Mouse (Mus musculus) forelimb bud, embryonic 11.5 days (tissue): ENCODE measurements around the gene Iqsec1.
A peak's percentile ranks its signal among the peaks of the same experiment; 100 is the strongest.

Source experiments
- DNase-seq: peaks from one replicate; pipeline ENCODE4 v3.0.0-alpha.2; 2012; ENCODE audit warnings: low read depth, low spot score

The Iqsec1 gene

GRCm38 (mm10) chr6:90969341-90969871, 19.1 kb downstream of the Iqsec1 start:
- no peak for DNase-seq

- DNase-seq, result no peak
These were observed 35.1 kb downstream of the Iqsec1 start for GRCm38 (mm10) chr6:90953349-90953748.

GRCm38 (mm10) chr6:90950936-90951335, 37.5 kb downstream of the Iqsec1 start:
- DNase-seq, result no peak

GRCm38 (mm10) chr6:90948097-90948496, 40.4 kb downstream of the Iqsec1 start:
- DNase-seq, result no peak

GRCm38 (mm10) chr6:90945560-90946230, 42.8 kb downstream of the Iqsec1 start:
- DNase-seq, result no peak

- DNase-seq, result no peak
These were observed 47.2 kb downstream of the Iqsec1 start for GRCm38 (mm10) chr6:90941257-90941656.

- no peak for DNase-seq
These were observed 54.8 kb downstream of the Iqsec1 start for GRCm38 (mm10) chr6:90933656-90934055.

GRCm38 (mm10) chr6:90928806-90929205, 59.7 kb downstream of the Iqsec1 start:
- DNase-seq, result no peak

GRCm38 (mm10) chr6:90925472-90925871, 63.0 kb downstream of the Iqsec1 start:
- no peak for DNase-seq

GRCm38 (mm10) chr6:90924796-90925195, 63.7 kb downstream of the Iqsec1 start:
- DNase-seq, result no peak

GRCm38 (mm10) chr6:90924379-90924778, 64.1 kb downstream of the Iqsec1 start:
- no peak for DNase-seq

GRCm38 (mm10) chr6:90921259-90921946, 67.1 kb downstream of the Iqsec1 start:
- DNase-seq, result no peak

- peak; percentile 35 for DNase-seq
These were observed 67.8 kb downstream of the Iqsec1 start for GRCm38 (mm10) chr6:90920510-90921220.

- DNase-seq, result peak; percentile 35
These were observed 68.7 kb downstream of the Iqsec1 start for GRCm38 (mm10) chr6:90919636-90920420.

- DNase-seq, result no peak
These were observed 72.9 kb downstream of the Iqsec1 start for GRCm38 (mm10) chr6:90915585-90915984.

GRCm38 (mm10) chr6:90913771-90914170, 74.7 kb downstream of the Iqsec1 start:
- DNase-seq, result no peak

- no peak for DNase-seq
These were observed 75.7 kb downstream of the Iqsec1 start for GRCm38 (mm10) chr6:90912768-90913167.

GRCm38 (mm10) chr6:90904143-90904542, 84.3 kb downstream of the Iqsec1 start:
- no peak for DNase-seq

GRCm38 (mm10) chr6:90900302-90900701, 88.2 kb downstream of the Iqsec1 start:
- no peak for DNase-seq

GRCm38 (mm10) chr6:90899266-90899665, 89.2 kb downstream of the Iqsec1 start:
- no peak for DNase-seq

GRCm38 (mm10) chr6:90898107-90898506, 90.4 kb downstream of the Iqsec1 start:
- no peak for DNase-seq

GRCm38 (mm10) chr6:90892401-90892800, 96.1 kb downstream of the Iqsec1 start:
- DNase-seq, result no peak
